Mouse (Mus musculus) urinary bladder, adult 18-20 months (tissue): ENCODE measurements around the gene Btbd35f23.
"Not testable (repeated sequence)": the region's sequence is repeated elsewhere in the genome, so short reads cannot be mapped to it uniquely, and the experiment has no call there.

Experiments
- DNase-seq, 2 experiments: peaks; one replicate each; pipeline ENCODE4 v3.0.0; 2022; ENCODE audit warnings: low spot score in 2 of 2, mixed read lengths in 2 of 2

Btbd35f23 gene

DNA sequence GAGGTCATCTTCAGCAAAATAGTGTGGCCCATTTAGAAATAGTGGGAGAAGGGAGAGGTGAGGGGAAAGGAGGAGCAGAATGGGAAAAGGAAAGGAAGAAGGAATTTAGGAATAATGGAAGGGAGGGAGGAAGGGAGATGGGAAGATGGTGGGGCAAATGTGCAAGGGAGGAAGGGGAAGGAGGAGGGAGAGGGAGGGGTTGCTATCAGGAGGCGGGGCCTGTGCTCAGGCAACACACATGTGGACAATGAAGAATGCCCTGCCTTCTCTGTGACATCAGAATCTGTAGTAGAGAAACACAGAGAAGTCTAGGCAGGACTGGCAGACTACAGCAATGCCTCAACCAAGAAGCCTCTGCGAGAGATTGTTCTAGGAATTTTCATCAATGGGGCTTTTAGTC is at the start of gene Btbd35f23:
Btbd35f23 (plus strand) TSS at position 301 of the 400 bp plus-strand sequence.
- DNase-seq, result not testable (repeated sequence)
